Mouse (Mus musculus) CD4-positive, CD25-positive, alpha-beta regulatory T cell, adult 2 months (primary cell): ENCODE data around the gene Kri1.
"Not testable (repeated sequence)": the region's sequence is repeated elsewhere in the genome, so short reads cannot be mapped to it uniquely, and the experiment has no call there.

Experiments used
- DNase-seq: peaks from one replicate; pipeline ENCODE4 v3.0.0-alpha.2; 2012; ENCODE audit warnings: low read depth, low spot score

The Kri1 gene

DNA sequence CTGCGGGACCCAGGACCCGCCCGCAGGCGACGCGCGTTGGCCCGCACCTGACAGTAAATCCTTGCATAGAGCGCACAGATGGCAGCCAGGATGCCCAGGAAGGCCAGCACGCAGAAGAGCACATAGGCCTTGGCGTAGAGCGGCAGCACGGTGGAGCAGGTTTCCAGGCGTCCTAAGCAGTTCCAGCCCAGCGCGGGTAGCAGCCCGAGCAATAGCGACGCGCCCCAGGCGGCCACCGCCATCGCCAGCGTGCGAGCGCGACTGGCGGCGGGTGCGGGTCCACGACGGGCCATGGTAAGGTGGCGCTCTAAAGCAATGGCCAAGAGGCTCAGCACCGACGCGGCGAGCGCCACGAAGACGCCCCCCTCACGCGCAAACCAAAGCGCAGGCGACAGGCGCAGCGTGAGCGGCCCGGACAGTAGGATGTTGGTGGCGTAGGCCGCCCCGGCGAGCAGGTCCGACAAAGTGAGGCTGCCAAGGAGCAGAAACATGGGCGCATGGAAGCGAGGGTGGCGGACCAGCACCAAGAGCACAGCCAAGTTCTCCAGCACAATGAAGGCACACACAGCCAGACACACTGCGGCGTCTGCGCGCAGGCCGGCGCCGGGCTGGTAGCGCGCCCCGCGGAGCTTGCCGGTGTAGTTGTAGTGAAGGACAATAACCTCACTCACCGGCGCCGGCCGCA lies 43.2 kb downstream of the Kri1 start:
- DNase-seq = peak; percentile 40

GRCm38 (mm10) chr9:21243826-21244427 lies 43.8 kb downstream of the Kri1 start:
- DNase-seq = no peak

- DNase-seq = peak; percentile 96
Measured at GRCm38 (mm10) chr9:21241343-21241742, 46.4 kb downstream of the Kri1 start.

- DNase-seq = no peak
Measured at GRCm38 (mm10) chr9:21239465-21239848, 48.3 kb downstream of the Kri1 start.

DNA sequence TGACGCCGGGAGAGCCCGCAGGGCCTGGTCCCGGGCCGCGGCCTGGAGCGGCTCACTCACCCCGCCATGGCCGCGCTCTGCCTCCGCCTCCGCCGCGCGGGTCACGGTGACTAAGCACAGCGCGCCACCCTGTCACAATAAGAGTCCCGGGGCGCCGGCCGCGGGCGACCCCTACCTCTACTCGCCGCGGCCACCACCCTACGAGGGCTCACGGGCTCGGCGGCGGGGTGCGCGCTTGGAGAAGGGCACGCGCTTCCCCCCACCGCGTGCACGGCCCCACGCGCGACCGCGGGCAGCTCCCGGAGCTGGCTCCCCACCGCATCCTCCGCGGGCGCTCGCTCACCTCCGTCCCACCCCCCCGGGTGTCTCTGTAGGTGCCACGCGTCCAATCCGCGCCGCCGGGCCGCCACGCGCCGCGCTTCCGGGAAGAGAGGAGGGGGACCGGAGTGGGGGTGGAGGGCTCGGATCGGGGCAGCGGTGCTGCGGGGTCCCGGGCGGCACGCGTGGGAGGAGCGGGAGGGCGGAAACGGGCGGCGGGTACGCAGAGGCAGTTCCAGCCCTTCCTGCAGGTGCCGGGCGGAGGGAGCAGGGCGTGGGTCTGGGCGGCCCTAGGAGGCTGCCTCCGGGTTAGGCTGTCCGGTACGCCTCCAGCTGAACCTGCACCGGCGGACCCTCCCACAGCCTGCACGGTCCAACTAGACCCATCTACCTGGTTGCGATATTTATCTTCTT lies 48.9 kb downstream of the Kri1 start, which contains the start of gene Keap1:
TSS of gene Keap1 (minus strand) at position 629 of the 732 bp plus-strand sequence.
- DNase-seq = peak; percentile 86

DNA sequence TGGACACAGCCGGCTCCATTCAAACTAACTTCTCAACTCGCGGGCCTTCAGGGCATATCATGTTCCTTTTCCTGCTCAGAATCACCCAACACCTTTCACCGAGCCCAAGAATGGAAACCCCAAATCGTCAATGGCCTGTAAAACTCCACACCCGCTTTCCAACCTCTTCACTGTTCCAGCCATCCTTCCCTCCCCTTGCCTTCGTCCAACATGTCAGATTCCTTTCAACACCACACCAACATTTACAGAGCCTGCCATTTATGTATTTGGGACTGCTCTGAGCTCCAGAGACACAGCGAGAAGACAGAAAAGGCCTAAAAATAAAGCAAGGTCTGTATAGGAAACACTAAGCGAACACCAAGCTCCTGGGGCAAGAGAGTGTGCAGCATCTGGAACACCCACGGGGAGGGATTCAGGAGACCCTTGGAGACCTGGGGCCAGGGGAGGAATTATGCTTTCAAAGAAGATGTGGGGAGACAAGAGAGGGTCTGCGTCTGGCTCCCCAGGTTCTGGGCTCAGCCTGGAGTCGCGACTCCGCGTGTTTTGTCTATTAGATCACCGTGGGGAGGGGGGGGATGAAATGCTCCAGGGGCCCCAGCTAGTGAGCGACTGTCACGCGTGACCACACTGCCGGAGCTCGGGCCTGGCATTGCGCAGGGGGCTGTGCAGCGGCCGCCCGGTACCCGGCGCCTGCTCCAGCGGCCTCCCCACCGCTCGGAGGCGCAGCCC lies 49.6 kb downstream of the Kri1 start:
- no peak for DNase-seq

DNA sequence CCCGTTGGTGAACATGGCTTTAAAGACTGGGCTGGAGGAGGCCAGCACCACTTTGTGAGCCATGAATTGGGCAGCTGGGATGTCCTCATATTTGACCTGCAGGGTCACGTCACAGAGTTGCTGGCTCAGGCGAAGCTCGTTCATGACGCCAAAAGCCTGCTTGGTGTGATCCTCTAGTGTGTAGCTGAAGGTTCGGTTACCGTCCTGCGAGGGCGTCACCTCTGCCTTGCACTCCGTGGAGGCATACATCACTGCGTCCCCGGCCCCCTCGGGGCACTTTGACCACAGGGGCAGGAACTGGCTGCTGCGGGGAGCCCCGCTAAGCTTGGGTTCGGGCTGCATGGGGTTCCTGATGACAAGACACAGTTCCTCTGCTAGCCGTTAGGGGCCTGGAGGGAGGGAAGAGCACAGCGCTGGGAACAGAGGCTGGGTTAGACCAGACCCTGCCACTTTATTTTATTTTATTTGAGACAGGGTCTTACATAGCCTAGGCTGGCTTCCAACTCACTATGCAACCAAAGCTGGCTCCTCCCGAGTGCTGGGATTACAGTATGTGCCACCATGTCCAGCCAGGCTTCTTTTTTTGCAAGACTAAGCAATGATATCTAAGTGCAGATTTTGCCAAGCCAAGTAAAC lies 50.3 kb downstream of the Kri1 start:
- peak; percentile 58 for DNase-seq

DNA sequence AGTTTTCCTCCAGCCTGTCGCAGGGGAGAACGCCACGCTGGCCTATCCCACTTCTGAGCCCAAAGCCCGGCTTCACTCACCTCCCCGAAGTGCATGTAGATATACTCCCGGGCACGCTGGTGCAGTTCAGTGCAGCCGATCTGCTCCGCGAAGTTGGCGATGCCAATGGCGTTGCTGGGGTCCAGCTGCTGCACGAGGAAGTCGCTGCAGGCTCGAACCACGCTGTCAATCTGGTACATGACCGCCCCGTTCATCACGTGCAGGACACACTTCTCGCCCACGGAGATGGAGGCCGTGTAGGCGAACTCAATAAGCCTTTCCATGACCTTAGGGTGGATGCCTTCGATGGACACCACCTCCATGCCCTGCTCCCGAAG lies 50.8 kb downstream of the Kri1 start:
- DNase-seq = no peak

DNA sequence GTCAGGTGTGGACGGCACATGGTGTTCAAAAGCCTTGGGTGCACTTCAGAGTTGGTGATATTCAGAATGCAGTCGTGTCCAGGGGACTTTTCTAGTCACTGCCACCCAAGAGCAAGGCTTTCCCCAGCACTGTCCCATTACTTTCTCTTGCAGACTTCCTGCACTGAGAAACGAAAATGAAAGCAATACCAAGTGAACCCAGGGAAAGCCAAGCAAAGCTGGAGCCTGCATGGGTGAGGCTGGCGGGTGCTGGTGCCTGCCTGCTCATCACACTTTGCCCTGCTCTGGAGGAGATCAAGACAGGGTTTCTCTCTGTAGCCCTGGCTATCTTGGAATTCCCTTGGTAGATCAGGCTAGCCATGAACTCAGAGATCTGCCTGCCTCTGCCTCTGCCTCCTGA lies 52.4 kb downstream of the Kri1 start:
- DNase-seq = peak; percentile 69

GRCm38 (mm10) chr9:21233805-21234204 lies 54.0 kb downstream of the Kri1 start:
- no peak for DNase-seq

GRCm38 (mm10) chr9:21233366-21233765 lies 54.4 kb downstream of the Kri1 start:
- DNase-seq = no peak

DNA sequence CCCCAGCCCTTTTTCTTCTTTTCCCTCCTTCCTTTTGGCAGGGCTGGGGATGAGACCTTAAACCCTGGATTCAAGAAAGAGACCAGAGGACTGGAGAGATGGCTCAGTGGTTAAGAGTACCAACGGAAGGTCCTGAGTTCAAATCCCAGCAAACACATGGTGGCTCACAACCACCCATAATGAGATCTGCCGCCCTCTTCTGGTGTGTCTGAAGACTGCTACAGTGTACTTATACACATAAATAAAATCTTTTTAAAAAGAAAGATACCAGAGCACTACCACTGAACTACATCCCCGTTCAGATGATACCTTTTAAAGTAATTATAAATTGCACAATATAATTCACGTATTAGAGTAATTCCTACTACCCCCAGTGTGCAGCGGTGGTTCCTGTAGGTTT lies 54.9 kb downstream of the Kri1 start:
- DNase-seq = no peak

DNA sequence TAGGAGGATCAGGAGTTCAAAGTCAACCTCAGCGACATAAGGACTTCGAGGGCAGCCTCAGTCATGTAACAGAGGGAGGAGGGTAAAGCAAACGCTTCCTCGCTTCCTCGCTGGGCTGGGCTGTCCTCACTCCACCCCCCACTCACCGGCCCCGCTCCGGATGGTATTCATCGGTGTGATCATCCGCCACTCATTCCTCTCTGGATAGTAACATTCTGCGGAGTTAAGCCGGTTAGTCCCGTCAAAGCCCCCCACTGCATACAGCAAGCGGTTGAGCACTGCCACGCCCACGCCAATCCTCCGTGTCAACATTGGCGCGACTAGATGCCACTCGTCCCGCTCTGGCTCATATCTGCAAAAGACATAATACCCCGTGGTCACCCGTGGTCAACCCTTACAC lies 56.2 kb downstream of the Kri1 start:
- DNase-seq = no peak

- no peak for DNase-seq
Measured at GRCm38 (mm10) chr9:21227342-21227741, 60.4 kb downstream of the Kri1 start.

GRCm38 (mm10) chr9:21225415-21225758 lies 62.4 kb downstream of the Kri1 start:
- no peak for DNase-seq

GRCm38 (mm10) chr9:21224576-21225414 lies 63.0 kb downstream of the Kri1 start:
- DNase-seq = peak; percentile 55

- no peak for DNase-seq
Measured at GRCm38 (mm10) chr9:21223906-21224305, 63.9 kb downstream of the Kri1 start.

GRCm38 (mm10) chr9:21223490-21223889 lies 64.3 kb downstream of the Kri1 start:
- not testable (repeated sequence) for DNase-seq
